Mouse (Mus musculus) thymus, postnatal 0 days (tissue): ENCODE results near the gene Leo1. TPM values are rescaled to one million over a fixed set of nuclear protein-coding genes. Genes with fewer than 3 reads are reported as not detected.

Source experiments
- DNase-seq: peaks from one replicate; pipeline ENCODE4 v3.0.0-alpha.2; 2015; ENCODE audit warnings: low spot score
- polyA plus RNA-seq: library from polyadenylated mRNA; unstranded; fragments of >200 nt; fragmentation: Nextera tagmentation; extraction: Ambion mirVana; gene quantifications from 2 replicates; pipeline ENCODE4 v1.2.1, GENCODE M21; 2015

Leo1 gene
- polyA plus RNA-seq = 41.7 and 44.5 TPM in 2 replicates

- peak; percentile 91 for DNase-seq
Measured at GRCm38 (mm10) chr9:75440796-75441666, at the start of gene Leo1. Gene Leo1 (plus strand): TSS chr9:75441524.

DNA sequence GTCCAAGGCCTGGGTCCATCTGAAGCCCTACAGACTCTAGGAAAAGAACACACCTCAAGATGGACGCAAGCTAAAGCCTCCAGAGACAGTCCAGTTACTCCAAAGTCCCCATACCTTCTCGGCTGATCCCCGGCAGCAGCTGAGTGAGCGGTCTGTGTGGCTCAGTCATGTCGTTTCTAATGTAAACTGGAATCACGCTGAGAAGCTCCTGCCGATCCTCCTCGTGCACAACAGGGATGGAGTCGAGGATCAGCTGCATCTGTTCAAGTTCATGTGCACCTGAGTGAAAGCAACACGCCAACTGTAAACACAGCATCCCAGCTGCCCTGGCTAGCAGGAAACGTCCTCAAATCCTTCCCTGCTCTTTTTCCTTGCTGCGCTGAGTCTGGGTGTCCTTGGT lies 48.1 kb upstream of the Leo1 start:
- no peak for DNase-seq

DNA sequence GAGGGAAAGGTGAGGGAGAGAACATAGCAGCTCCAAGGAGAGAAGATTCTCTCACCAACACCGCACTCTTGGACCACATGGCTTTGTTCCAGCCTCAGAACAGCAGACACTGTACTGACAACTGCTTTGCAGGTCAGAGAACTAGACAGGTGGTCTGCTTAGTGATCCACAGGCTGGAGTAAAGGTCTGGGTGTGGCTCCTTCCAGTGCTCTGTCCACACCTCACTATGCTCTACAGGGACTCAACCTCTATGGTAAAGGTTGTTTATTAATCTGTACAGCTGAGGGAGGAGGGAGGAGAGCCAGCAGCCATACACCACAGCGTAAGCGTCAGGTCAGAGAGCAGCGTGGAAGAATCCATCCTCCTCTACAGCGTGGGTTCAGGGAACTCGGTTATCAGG lies 45.4 kb upstream of the Leo1 start:
- DNase-seq = no peak

DNA sequence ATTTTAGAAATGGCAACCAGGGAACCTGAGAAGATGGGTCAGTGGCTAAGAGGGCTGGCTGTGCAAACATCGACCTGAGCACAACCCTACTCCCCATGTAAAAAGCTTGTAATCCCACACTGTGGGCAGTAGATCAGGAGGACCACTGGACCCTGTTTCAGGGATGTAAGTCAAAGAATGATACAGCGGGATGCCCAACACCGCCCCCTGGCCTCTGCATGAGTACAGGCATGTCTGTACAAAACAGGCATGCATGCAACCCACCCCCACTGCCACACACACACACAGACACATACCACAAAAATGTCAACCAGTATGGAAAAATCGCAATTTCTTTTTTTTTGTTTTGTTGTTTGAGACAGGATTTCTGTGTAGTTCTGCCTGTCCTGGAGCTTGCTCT lies 42.3 kb upstream of the Leo1 start:
- no peak for DNase-seq

GRCm38 (mm10) chr9:75400639-75401038 lies 40.7 kb upstream of the Leo1 start:
- no peak for DNase-seq

DNA sequence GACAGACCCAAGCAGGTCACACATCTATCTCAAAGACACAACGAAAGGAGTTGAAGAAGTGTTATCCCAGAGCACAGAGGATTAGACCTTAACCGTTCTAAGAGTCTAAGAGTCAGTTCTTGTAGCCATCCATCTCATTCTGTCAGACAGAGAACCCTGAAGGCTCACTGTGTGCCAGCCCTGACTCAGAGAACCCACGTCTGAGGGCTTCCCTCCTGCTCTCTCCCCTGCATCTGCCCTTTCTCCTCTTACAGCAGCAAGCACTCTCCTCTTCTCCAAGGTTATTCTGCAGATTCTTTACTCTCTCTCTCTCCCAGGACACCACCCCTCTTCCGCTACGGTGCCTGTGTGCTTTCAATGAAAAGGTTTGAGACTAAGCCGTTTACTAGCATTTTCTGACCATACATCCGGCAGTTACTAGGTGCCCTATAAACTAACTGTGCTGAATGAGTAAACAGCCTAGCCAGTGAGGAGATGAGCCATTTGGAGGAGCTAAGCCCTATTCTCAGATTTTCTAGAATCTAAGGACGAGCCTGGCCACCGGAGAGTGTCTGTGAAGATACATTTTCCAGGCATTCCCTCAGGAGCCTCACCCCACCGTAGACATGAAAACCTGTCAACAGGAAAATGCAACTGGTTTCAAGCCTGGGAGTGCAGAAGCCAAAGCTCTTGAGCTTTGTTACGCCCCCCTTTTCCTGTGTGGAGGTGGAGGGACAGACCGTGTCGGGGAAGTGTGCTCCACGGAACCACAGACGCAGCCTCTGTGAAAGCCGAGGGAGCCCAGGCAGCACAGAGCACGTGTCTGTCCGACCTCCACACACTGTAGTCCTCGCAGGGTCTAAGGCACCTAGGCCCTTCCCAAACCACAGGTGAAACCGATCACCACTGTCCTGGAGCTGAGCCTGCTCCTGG lies 39.5 kb upstream of the Leo1 start:
- peak; percentile 58 for DNase-seq

GRCm38 (mm10) chr9:75403520-75403919 lies 37.8 kb upstream of the Leo1 start:
- DNase-seq = no peak

- no peak for DNase-seq
Measured at GRCm38 (mm10) chr9:75406121-75406520, 35.2 kb upstream of the Leo1 start.

DNA sequence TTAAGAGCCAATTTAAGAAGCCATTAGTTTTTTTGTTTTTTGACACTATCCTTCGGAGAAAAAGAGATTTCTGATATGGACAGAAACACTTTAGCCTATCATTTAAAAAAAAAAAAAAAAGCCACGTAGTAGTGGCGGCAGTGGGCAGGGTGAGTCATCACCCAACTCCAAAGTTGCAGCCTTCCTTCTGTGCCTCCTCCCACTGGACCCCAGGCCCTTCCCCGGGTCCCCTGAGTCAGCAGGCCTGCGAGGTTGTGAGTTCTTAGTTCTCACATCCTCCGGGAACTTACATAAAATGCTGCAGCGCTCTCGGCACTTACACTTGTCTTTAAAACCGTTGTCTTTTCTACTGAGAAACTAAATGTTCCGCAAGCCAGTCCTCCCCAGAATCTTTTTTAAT lies 33.5 kb upstream of the Leo1 start:
- peak; percentile 47 for DNase-seq

GRCm38 (mm10) chr9:75408204-75408826 lies 33.0 kb upstream of the Leo1 start:
- DNase-seq = no peak

DNA sequence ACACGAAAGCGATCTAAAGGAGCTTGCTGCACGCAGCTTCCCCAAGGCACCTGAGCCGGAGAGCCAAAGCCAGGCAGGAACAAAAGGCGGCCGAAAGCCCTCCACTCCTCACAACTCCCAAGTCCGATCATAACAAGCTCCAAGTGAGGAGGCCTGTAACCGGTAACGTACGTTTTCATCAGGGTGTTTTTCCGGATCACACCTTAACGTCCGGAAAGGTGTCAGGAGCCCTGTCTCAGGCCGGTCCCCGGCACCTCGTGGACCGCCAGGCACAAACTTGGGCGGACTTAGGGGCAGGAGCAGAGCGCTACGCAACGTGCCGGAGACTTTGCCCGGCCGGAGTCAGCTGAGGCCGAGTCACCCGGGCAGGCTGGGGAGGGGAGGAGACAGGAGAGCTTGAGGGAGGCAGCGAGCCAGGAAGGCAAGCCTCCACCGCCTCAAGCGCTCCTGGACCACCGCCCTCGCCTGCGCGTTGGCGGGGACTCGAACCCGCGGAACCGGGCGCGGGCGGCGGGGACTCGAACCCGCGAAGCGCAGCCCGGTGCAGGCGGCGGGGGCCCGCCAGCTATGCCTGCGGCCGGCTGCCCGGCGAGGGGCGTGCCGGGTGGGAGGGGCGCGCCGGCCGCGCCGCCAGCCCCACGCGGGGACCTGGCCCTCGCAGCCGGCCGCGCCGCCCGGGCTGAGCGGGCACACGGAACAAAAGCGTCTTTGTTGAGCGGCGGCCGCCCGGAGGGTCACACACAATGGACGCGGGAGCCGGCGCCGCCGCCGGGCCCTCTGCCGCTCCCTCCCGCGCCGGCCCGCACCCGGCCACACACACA lies 32.1 kb upstream of the Leo1 start:
- DNase-seq = peak; percentile 57

- peak; percentile 96 for DNase-seq
Measured at GRCm38 (mm10) chr9:75409852-75410378, 31.4 kb upstream of the Leo1 start, which contains the start of gene Mapk6. Gene Mapk6 (minus strand): TSS chr9:75410005.

DNA sequence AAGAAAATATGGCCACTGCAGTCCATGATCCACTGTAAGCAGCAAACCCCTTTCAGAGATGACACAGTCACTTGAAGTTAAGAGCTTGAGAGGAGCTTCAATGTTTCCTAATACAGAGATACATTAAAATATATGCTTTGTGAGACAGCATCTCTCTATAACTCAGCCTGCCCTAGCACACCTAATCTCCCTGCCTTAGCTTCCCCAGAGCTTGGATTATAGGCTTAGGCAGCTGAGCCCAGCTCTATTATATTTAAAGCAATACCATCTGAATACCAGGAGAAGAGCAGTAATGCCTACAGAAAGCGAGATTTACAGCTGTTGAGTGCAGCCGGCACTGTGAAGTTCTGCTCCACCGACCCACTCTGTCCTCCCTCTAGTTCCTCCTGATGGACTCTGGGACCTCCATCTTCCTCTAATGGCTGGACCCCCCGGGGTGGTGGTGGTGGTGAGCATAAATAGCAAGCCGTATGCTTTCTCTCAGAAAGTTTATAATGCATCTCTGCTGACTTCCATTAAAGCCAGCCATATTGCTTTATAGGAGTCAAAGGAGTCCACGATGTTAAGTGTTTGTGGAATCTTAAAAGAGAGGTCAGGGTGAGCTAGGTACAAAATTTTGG lies 30.3 kb upstream of the Leo1 start:
- DNase-seq = no peak

GRCm38 (mm10) chr9:75411584-75411983 lies 29.7 kb upstream of the Leo1 start:
- DNase-seq = no peak

DNA sequence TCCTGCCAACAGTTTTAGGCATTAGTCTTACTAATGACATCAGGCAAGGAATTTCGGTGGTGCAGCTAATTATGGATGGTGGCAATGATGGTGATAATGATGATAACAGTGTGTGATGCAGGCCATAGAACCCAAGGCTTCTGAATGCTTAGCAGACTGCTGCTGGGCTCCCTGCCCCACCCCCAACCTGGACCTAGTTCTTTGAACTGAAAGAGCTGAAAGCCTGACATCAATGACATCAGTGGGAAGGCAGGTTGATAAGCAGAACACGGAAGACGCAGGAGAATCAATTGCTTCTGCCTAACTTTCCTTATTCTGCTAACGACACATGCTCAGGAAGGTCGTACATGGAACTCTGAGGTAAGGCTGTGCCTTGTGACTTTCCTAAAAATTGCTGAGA lies 28.1 kb upstream of the Leo1 start:
- DNase-seq = no peak

- DNase-seq = peak; percentile 89
Measured at GRCm38 (mm10) chr9:75414204-75414603, 27.1 kb upstream of the Leo1 start.

GRCm38 (mm10) chr9:75422251-75422691 lies 19.1 kb upstream of the Leo1 start:
- no peak for DNase-seq

GRCm38 (mm10) chr9:75423683-75424082 lies 17.6 kb upstream of the Leo1 start:
- DNase-seq = no peak

- DNase-seq = no peak
Measured at GRCm38 (mm10) chr9:75424358-75425150, 16.8 kb upstream of the Leo1 start.
